Mouse (Mus musculus): ENCODE data around the gene Astn1.

Astn1 gene

GRCm38 (mm10) chr1:158642247-158642646 lies 280.2 kb downstream of the Astn1 start:
- no peak for DNase-seq

DNA sequence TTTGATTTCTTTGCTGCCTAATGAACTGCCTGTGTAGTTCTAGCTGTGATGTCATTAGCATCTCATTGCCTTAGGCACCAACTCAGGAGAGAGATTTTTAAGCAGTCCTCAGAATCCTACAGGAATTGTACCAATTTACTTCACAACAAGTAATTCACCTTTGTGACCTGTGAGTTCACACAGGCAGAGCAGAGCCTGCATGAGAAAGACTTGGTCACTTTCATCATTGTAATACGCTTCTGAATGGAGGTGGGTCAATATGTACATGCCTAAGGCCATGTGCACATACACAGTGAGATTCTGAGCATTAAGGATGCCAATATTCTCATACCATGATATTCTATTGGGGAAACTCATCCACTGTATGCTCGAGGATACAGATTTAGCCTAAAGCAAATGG lies 290.7 kb downstream of the Astn1 start:
- no peak for DNase-seq

DNA sequence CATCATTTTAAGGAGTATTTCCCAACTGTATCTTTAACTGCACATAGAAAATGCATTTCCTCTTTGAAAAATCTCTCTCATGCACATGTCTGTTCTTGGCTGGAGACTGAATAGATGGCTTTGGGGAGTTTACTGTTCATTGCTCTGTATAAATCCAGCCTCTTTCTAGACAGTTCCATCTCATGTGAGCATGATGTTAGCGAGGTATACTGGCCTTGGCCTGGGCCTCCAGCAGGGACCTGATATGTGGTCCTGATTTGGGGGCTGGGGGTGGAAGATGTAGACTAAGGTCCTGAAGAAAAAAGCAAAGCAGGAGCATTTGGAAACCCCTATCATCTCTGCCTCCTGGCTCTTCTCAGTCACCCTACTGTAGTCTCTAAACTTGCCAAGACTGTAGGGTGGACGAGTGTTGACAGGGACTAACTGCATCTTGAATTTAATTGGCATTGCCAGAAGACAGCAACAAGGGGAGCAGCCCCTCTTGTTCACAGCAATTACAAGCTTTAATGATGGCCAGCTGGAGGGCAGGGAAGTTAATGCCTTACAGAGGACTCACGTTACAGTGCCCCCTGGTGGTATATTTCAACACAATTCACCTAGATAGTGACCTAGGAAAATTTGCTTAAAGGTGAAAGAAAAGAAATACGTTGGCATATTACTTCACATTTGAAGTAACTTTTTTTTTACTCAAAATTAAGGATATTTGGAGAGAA lies 291.9 kb downstream of the Astn1 start:
- no peak for DNase-seq

DNA sequence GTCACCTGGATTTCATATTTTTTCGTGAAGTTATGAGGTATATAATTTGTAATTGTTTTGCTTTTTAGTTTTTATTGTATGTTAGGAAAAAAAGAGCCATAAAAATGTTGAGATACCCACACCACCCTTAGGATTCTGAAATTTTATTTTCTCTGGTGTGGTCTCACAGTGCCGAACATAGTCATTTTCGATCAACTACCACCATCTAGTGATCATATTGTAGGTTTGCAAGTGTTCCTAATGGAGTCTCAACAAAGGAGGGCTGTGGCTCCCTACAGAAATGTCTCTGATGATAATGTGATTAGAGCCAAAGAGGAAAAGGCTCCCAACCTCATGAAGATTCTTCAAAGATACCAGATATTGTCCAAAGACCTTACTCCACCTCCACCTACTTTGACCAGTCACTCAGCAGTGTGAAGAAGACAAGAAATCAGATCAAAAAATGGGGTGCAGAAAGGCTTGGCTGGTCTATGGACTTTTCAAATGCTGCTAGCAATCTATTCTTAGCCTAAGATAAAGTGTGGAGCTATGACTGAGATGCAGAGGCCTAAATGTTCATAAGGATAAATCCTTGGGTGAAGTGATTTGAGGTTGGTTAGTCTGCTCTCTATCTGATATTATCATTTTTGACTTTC lies 292.6 kb downstream of the Astn1 start:
- no peak for DNase-seq

- DNase-seq, result no peak
Observed at GRCm38 (mm10) chr1:158656986-158657385, 294.9 kb downstream of the Astn1 start.

- no peak for DNase-seq
Observed at GRCm38 (mm10) chr1:158666001-158666400, 303.9 kb downstream of the Astn1 start.

GRCm38 (mm10) chr1:158669971-158670592 lies 308.0 kb downstream of the Astn1 start:
- peak; percentile 4 to 8 for DNase-seq

DNA sequence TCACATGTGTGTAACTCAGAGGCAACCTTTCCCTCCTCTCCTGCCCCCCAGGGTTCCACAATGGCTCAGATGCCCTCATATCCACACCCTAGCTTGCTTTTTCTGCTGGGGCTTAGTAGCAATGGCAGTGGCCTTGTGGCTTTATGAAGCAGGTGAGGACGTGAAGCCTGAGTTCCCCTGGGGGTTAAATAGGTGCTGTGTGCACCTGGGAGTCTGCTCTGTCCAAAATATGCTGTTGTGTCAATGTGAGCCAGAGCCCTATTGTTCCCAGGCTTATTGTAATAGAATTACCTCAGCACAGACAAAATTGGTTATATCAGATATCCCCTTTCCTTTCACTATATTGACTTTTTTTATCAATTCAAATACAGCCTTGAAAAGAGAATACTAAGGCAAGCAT lies 325.7 kb downstream of the Astn1 start:
- DNase-seq, result no peak

DNA sequence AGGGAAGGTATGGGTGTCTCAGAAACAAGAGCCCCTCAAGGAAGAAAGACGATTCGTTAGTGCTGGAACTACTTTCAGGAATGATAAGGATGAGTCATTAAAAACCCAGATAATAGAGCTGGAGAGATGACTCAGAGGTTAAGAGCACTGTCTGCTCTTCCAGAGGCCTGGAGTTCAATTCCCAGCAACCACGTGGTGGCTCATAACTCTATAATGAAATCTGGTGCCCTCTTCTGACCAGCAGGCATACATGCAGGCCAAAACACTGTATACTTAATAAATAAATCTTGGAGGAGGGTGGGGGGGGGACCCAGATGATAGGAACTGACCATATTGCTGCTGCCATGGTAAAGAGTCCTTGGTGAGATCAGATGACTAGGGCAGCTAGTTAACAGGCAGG lies 335.4 kb downstream of the Astn1 start:
- no peak for DNase-seq

GRCm38 (mm10) chr1:158697859-158698569 lies 335.9 kb downstream of the Astn1 start:
- no peak for DNase-seq

- DNase-seq, result no peak
Observed at GRCm38 (mm10) chr1:158699276-158699675, 337.2 kb downstream of the Astn1 start.

DNA sequence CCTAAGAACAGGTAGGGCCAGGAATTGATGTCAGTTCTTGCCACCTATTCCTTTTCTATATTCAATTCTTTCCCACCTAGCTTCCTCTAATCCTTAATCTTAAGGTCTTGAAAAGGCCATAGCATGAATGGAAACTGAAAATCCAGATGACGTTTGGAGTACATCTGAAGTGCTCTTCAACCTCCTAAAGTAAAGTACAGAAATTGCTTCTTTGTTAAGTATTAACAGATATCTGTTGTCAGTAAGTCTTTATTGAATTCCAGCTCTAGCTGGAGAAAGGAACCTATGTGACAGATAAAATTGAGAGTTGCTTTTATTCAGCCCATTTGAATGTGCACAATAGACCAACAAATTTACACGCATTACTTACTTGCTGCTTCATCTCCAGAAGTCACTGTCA lies 338.1 kb downstream of the Astn1 start:
- no peak for DNase-seq

- DNase-seq, result no peak
Observed at GRCm38 (mm10) chr1:158701336-158701735, 339.3 kb downstream of the Astn1 start.

DNA sequence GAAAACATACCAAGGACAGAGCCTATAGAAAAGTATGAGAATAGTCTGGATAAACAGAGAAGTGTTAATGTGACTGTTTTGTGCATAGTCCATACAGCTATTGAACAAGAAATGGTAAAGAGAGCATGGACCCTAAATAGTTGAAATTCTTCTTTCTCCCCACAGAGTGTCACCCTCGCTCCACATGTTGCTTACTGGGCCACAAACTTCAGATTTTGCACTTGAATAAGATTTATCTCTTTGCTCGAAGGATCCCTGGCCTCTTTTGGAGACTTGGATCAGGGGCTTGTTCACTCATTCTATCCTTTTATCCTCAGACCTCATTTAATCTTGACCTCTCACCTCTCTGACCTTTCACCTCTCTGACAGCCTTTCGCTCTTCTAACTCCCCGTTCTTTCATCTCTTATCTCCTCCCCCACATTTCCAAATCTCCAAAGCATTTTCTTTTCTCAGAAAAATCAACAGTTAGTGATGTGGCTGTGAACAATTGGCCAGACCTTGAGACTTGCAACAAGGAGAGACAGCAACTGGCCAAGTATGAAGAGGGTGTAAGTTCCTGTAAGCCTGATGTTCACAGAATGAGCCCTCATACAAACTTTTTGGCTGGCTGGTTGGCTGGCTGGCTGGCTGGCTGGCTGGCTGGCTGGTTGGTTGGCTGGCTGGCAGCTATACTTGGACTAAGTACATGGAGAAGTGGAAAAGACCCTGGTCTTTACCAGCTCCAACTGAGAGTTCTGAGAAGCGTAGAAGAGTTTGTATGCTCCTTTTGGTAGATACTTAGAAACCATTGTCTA lies 351.4 kb downstream of the Astn1 start:
- DNase-seq, result no peak

DNA sequence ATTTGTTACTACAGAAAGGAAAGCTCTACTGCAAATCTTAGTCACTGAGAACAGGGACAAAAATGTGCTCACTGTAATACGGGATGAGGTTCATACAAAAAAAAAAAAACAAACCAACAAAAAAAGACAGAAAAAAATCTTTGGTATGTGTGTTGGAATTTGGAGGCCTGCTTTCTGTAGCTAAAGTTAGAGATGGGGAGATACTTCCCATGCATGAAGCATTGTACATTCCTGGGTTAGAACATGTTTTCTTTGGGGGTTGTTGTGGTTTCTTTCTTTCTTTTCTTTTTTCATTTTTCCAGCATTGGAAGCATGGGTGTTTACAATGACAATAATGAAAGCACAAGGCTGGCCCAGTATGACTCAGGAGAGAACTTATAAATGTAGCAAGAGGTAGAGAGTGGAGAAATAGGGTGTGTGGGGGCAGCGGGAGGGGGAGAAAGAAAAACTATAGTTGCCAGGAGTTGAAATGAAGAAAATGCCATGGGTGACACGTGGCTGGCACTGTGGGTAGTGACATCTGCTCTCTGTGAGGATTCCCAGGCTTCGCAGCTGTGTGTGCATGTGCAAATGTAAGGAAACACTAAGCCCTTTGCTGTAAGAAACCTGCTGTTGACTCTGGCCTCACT lies 370.9 kb downstream of the Astn1 start:
- no peak for DNase-seq

DNA sequence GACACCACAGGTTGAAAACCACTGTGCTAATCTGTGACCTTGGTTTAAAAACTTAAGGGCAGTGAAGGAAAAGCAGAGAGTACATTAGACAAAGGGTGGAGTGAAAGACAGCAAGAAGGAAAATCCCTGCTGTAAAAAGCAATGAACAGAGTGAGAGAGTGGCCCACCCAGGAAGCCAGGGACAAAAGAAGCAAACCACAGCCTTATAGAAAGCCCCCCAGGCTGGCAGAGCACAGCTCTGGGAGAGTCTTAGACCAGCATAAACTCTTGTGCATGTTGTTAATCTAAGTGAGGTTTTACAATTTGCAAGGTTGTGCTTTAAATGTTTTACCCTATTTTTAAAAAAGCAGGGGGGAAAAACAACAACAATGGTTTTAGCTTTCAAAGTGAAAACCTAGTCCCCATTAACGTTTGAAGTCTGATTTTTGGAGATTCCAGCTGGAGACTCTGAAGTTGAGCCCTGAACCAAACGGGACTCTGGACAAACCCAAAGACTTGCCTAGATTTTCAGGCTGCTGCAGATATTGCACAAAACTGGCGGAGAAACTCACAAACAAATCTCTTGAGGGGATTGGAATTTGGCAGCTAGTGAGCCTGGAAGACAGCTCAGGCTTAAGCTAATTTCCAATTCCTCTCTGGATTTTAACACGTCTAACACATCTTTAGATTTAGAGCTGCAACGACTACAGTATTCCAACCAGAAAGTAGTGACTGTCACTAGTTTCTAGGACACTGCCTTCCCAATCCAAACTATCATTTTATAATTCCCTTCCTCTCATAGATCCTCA lies 377.3 kb downstream of the Astn1 start:
- DNase-seq, result no peak

- no peak for DNase-seq
Observed at GRCm38 (mm10) chr1:158740161-158740766, 378.2 kb downstream of the Astn1 start.

DNA sequence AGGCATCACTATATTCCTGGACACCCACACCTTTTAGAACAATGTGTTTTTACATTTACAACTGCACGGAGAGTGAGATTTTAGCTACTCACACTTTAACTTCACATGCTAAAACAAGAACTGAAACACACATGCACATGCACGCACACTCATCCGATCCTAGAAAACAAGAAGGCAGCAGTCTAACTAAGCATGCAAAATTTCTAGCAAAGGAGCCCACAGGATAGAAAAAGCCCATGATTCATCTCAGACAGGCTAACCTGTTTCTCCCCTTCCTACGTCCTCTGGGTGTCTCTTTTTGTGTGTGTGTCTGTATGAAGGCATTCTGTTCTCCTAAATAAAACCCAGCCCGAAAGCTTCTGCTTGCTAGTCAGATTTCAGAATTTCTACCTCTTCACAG lies 378.9 kb downstream of the Astn1 start:
- no peak for DNase-seq

All from thymus, postnatal 36 days (tissue).